Mouse (Mus musculus) left cerebral cortex, postnatal 4 days (tissue): ENCODE results near the gene Fut1. TPM values are rescaled to one million over a fixed set of nuclear protein-coding genes. Genes with fewer than 3 reads are reported as not detected.

Source experiments
- DNase-seq: peaks from one replicate; pipeline ENCODE4 v3.0.0-alpha.2; 2022
- intact Hi-C: fragments of 180-260 bp; cut with DNase I; formaldehyde crosslinking; loops from one replicate; pipeline ENCODE4 v1.15.1; 2025
- total RNA-seq, 2 experiments: library from RNA; stranded (reverse); gene quantifications; 2 replicates each; pipeline ENCODE4 v1.2.3; 2021

Fut1 gene
- total RNA-seq, 2 experiments from 2014 or later, result 0.14 TPM; not detected in 1

- intact Hi-C loops, result loop anchor here (10.0 kb wide), 1 partner anchor 87 kb away; the partner anchor contains the start of gene Ntn5
- no peak for DNase-seq
Observed at GRCm38 (mm10) chr7:45597527-45597926, 19.6 kb upstream of the Fut1 start.

DNA sequence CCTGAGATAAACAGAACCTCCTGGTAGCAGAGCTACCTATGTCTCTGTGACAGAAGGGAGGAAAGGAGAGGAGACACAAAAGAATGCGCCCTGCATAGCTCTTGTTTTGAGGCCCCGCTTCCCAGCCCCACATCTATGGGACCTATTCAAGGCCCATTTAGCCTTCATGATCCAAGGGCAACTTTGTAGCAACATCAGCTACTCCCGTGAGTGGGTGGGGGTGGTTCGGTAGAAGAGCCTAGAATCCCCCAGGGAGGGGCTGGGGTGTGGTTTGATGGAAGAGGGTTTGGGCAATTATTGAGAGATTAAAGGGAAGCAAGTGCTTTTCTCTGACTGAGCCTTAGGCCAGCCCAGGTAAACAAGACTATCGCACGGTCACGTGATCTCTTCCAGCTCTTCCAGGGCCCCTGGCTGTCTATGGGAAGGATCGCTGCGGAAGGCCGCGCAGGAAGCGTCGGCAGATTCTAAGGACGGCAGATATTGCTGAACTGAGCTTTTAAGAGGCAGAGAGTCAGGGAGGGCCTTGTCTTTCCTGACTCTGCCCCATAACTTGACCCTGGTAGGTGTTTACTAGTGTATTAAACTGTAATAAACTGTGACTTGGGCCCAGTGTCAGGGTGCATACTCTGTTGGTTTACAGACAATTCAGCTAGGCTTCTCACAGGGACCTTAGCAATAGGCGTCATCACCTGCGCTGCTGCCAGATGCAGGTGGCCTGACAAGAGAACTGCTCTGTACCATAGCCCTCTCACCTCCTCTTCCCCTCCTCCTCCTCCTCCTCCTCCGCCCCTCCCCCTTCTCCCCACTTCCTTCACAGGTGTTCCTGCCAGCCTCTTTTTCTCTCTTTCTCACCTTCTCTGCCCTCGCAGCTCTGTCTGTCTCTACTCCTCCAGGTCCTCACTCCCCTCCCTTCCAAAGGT lies 17.9 kb upstream of the Fut1 start:
- DNase-seq, result no peak
- intact Hi-C loops, result loop anchor here (10.0 kb wide), 1 partner anchor 86 kb away; the partner anchor contains the start of gene Ntn5

GRCm38 (mm10) chr7:45605704-45606289 lies 11.3 kb upstream of the Fut1 start:
- intact Hi-C loops, result no loop called here
- no peak for DNase-seq

GRCm38 (mm10) chr7:45609511-45609910 lies 7.6 kb upstream of the Fut1 start:
- intact Hi-C loops, result no loop called here

GRCm38 (mm10) chr7:45616277-45616676 lies 812 bp upstream of the Fut1 start:
- no peak for DNase-seq
- intact Hi-C loops, result no loop called here

More at GRCm38 (mm10) chr7:45609511-45609910, 7.6 kb upstream of the Fut1 start:
- DNase-seq, result no peak

DNA sequence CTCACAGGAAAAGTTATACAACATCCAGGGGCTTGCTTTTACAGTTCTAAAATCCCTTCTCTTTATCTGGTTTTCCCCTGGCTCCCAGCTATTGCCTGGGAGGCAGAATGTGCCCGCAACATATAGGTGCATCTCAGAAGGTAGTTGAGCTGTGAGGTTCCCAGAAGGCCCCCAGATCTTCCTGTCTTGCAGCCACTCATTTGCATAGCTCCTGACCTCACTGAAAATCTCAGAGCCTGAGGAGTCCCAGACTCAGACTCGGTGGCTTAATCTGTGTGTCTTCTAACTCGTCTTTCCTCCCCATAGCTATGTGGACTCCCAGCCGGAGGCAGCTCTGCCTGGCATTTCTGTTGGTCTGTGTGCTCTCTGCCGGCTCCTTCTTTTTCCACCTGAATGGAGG lies 1.2 kb downstream of the Fut1 start:
- DNase-seq, result no peak
- intact Hi-C loops, result no loop called here

- intact Hi-C loops, result no loop called here
- no peak for DNase-seq
Observed at GRCm38 (mm10) chr7:45619592-45619991, 2.5 kb downstream of the Fut1 start.

GRCm38 (mm10) chr7:45621443-45621842 lies 4.4 kb downstream of the Fut1 start, which contains the start of gene Izumo1:
TSS of gene Izumo1 (plus strand) at chr7:45621811.
- intact Hi-C loops, result no loop called here
- DNase-seq, result no peak

DNA sequence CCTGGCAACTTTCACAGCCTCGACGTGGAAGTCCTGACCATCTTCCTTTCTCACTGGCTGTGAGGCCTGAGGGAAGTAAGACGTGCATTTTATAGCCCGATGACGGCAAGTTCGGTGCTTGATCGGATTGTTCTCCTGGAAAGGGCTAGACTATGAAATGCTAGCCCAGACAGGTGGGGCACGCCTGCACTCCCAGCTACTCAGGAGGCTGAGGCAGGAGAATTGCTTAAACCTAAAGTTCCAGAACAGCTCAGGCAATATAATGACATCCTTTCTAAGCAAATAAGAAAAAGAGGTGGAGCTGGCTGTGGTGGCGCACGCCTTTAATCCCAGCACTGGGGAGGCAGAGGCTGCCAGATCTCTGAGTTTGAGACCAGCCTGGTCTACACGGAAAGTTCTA lies 6.4 kb downstream of the Fut1 start:
- intact Hi-C loops, result no loop called here
- DNase-seq, result no peak

- intact Hi-C loops, result no loop called here
- no peak for DNase-seq
Observed at GRCm38 (mm10) chr7:45624718-45625117, 7.6 kb downstream of the Fut1 start.

DNA sequence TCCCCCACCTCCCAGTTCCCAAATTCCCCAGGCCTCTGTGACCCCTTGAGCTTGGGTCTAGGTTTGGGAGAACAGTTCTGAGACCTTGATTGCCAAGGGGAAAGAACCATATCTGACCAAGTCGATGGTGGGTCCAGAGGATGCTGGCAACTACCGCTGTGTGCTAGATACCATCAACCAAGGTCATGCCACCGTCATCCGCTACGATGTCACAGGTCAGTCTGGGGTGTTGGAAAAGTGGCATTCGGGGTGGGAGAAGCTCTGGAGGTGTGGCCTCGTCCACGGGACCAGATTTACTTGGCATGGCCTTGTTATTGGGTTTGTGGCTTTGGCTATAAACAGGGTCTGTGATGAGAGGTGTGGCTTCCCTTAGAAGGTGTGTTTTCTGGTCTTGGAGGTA lies 8.4 kb downstream of the Fut1 start:
- intact Hi-C loops, result no loop called here
- no peak for DNase-seq

- intact Hi-C loops, result no loop called here
Observed at GRCm38 (mm10) chr7:45626571-45627076, 9.5 kb downstream of the Fut1 start.

GRCm38 (mm10) chr7:45627261-45627660 lies 10.2 kb downstream of the Fut1 start, which contains the start of gene Rasip1:
TSS of gene Rasip1 (plus strand) at chr7:45627488.
- DNase-seq, result no peak
- intact Hi-C loops, result no loop called here

More at GRCm38 (mm10) chr7:45626571-45627076, 9.5 kb downstream of the Fut1 start:
- no peak for DNase-seq

DNA sequence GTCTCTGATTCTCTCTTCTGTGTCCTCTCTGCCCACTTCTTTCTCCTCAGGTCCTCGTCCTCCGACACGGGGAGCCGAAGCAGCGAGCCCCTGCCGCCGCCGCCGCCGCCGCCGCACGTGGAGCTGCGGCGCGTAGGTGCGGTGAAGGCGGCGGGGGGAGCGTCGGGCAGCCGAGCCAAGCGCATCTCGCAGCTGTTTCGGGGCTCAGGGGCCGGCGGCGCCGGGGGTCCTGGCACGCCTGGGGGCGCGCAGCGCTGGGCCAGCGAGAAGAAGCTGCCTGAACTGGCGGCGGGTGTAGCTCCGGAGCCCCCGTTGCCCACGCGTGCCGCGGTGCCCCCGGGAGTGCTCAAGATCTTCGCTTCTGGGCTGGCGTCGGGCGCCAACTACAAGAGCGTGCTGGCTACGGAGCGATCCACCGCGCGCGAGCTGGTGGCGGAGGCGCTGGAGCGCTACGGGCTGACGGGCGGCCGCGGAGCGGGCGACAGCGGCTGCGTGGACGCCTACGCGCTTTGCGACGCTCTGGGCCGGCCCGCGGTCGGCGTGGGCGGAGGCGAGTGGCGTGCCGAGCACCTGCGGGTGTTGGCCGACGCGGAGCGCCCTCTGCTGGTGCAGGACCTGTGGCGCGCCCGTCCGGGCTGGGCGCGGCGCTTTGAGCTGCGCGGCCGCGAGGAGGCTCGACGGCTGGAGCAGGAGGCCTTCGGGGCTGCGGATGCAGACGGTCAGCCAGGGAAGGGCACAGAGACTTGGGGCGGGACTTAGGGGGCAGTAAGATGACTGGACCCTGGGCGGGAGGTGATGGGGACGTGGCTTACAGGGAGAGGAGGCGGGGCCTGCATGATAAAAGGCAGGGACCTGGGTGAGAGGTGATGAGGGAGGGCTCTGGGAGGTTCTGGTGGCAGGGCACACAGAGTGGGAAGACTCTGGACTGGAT lies 11.5 kb downstream of the Fut1 start:
- DNase-seq, result peak; percentile 91
- intact Hi-C loops, result no loop called here

- no peak for DNase-seq
- intact Hi-C loops, result no loop called here
Observed at GRCm38 (mm10) chr7:45630064-45630907, 13.2 kb downstream of the Fut1 start.

DNA sequence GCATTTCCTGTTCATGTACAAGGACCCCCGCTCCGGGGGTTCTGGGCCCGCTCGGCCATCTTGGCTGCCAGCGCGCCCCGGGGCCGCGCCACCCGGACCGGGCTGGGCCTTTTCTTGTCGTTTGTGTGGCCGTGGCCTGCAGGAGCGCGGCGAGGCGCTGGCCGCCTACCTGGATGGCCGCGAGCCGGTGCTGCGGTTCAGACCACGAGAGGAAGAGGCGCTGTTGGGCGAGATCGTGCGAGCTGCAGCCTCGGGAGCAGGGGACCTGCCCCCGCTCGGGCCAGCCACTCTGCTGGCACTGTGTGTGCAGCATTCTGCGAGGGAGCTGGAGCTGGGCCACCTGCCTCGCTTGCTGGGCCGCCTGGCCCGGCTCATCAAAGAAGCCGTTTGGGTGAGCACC lies 15.4 kb downstream of the Fut1 start:
- DNase-seq, result peak; percentile 56
- intact Hi-C loops, result no loop called here

DNA sequence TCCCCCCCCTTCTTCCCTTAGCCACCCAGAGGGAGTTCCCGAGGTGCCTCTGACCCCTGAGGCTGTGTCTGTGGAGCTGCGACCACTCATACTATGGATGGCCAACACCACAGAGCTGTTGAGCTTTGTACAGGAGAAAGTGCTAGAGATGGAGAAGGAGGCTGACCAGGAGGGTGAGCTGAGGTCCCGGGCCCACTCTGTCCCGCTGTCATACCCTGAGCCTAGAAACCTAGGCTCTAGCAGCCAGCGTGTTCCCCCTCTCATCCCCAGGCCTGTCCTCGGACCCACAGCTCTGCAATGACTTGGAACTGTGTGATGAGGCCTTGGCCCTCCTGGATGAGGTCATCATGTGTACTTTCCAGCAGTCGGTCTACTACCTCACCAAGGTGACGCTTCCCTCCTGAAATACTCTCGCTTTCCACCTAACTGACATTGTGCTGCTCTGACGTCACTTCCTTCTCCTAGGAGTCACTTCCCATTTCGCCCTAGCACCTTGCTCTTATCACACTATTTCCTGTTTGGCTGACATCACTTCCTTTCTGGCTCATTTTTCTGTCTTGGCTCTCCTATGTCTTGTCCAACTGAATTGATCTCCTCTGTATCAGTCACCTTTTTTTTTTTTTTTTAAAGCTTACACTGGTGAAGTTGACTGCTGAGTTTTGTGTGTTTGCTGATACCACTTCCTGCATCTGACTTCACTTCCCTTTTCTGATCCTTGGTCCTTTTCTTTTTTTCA lies 18.0 kb downstream of the Fut1 start:
- DNase-seq, result no peak
- intact Hi-C loops, result no loop called here

- no peak for DNase-seq
- intact Hi-C loops, result no loop called here
Observed at GRCm38 (mm10) chr7:45635711-45636688, 18.9 kb downstream of the Fut1 start.
